Comparison of ENCODE assay signal across 8 mouse cellular contexts in the genomic region with DNA sequence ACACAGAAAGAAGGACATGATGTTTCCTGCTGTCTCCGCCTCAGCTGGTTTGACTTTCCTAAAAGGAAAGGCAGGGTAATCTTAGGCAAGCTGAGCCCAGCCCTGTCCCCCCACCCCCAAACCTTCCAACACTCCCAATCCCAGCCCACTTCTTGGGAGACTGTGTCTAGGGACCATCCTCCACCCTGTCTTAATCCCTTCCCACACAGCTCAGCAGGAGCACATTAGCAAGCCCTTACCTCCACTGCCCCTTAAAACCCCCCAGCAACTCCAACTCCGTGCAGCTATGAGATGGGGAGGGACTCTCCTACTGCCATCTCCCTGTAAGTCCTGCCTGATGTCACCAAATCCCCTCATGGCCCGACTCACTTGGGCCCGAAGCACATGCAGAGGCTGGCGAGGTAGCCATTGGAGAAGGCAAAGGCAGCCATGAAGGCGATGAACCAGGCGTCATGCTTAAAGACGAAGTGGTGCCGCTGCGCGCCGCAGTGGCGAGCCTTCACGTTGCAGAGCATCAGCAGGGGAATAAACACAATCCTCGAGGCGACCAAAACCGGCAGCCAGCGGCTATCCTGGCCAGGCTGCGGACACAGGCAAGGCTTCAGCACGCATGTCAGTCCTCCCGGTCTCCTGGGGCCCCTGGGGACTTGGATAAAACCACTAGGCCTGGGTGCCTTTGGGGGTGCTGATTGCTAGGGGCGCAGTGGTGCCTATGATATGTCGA. TPM values are rescaled to one million over a fixed set of nuclear protein-coding genes. Genes with fewer than 3 reads are reported as not detected.
DNase-seq lines count a peak whose midpoint lies in the region; ATAC-seq lines count a peak whose summit lies in the region.

No protein-coding gene starts in this region.

- H3K27me3 ChIP-seq in neural tube, embryonic 11.5 days (ENCODE audit: control insufficient read depth, insufficient read depth, low read length), result no peaks in the 10 kb centered on the region
- H3K27me3 ChIP-seq in limb, embryonic 13.5 days, result no peaks in the 10 kb centered on the region
- H3K27me3 ChIP-seq in stomach, embryonic 16.5 days (ENCODE audit: control insufficient read depth, insufficient read depth, low read length), result no peaks in the 10 kb centered on the region

- H3K9ac ChIP-seq in neural tube, embryonic 11.5 days (ENCODE audit: low read length), result no peak overlapping the region
- 0 out of 2 replicates have a peak overlapping the region, but pooled peaks have one; percentile 45 for H3K9ac ChIP-seq in limb, embryonic 13.5 days
- peak overlapping the region; percentile 43; the same call in 1 of the 2 replicates for H3K9ac ChIP-seq in stomach, embryonic 16.5 days (ENCODE audit: low read length)

- H3K9me3 ChIP-seq in neural tube, embryonic 11.5 days (ENCODE audit: control insufficient read depth, low read length), result no peaks in the 10 kb centered on the region
- H3K9me3 ChIP-seq in limb, embryonic 13.5 days, result 0 out of 2 replicates have a peak, but pooled peaks cover 3% of the 10 kb centered on the region
- no peaks in the 10 kb centered on the region for H3K9me3 ChIP-seq in stomach, embryonic 16.5 days (replicated peaks; ENCODE audit: control insufficient read depth, low read length)

- 76% methylated on average over 23 of the region's 23 CpGs for WGBS in neural tube, embryonic 11.5 days
- 74% methylated on average over 23 of the region's 23 CpGs for WGBS in limb, embryonic 13.5 days
- WGBS in stomach, embryonic 16.5 days, result 73% methylated on average over 23 of the region's 23 CpGs

- peak; percentile 26 for DNase-seq in embryo, embryonic 11 days
- no peak for DNase-seq in embryo, embryonic 9.5 days (ENCODE audit: extremely low spot score)
- DNase-seq in neural tube, embryonic 11.5 days (ENCODE audit: low spot score), result no peak
- DNase-seq in neural tube, embryonic 10.5 days (ENCODE audit: extremely low spot score, low spot score), result no peak
- no peak for DNase-seq in frontal cortex, postnatal 36 days (ENCODE audit: low spot score in 2 of 2)
- no peak for DNase-seq in left cerebral cortex, postnatal 36 days (ENCODE audit: low spot score in 2 of 2)

- H3K4me3 ChIP-seq in neural tube, embryonic 11.5 days (ENCODE audit: low read depth, low read length), result no peak overlapping the region
- no peak overlapping the region for H3K4me3 ChIP-seq in limb, embryonic 13.5 days
- no peak overlapping the region for H3K4me3 ChIP-seq in stomach, embryonic 16.5 days (replicated peaks; ENCODE audit: low read length)

- no peak overlapping the region for H3K4me2 ChIP-seq in neural tube, embryonic 11.5 days (ENCODE audit: low read depth)
- H3K4me2 ChIP-seq in limb, embryonic 13.5 days (replicated peaks), result no peak overlapping the region
- H3K4me2 ChIP-seq in stomach, embryonic 16.5 days (ENCODE audit: low read depth, low read length), result no peak overlapping the region

- peaks cover 8% of the 10 kb centered on the region; the same call in 1 of the 2 replicates for H3K4me1 ChIP-seq in neural tube, embryonic 11.5 days (ENCODE audit: control insufficient read depth, insufficient read depth, low read length)
- peaks cover 41% of the 10 kb centered on the region for H3K4me1 ChIP-seq in limb, embryonic 13.5 days
- H3K4me1 ChIP-seq in stomach, embryonic 16.5 days (ENCODE audit: control insufficient read depth, insufficient read depth, low read length), result peaks cover 27% of the 10 kb centered on the region

- intact Hi-C loops in left cerebral cortex, postnatal 36 days (cut with DNase I), result loop anchor here (2.0 to 5.0 kb wide), 3 partner anchors 43 to 131 kb away; no protein-coding TSS in a partner anchor

- H3K36me3 ChIP-seq in neural tube, embryonic 11.5 days (ENCODE audit: control insufficient read depth, insufficient read depth, low read length), result no peaks in the 10 kb centered on the region
- H3K36me3 ChIP-seq in limb, embryonic 13.5 days, result peaks cover 38% of the 10 kb centered on the region
- H3K36me3 ChIP-seq in stomach, embryonic 16.5 days (ENCODE audit: control insufficient read depth, insufficient read depth, low read length), result peaks cover 7% of the 10 kb centered on the region; the same call in 1 of the 2 replicates

- H3K27ac ChIP-seq in neural tube, embryonic 11.5 days (ENCODE audit: low read depth, low read length), result peak overlapping the region; percentile 34; the same call in 1 of the 2 replicates
- H3K27ac ChIP-seq in limb, embryonic 13.5 days, result peak overlapping the region; percentile 74; the same call in 1 of the 2 replicates
- peak overlapping the region; percentile 90 for H3K27ac ChIP-seq in stomach, embryonic 16.5 days (ENCODE audit: low read length)

- no peak for ATAC-seq in neural tube, embryonic 11.5 days (ENCODE audit: insufficient read depth, low FRiP score, low TSS enrichment)
- no peak for ATAC-seq in limb, embryonic 13.5 days (ENCODE audit: low FRiP score, low read depth)
- ATAC-seq in stomach, embryonic 16.5 days (ENCODE audit: insufficient read depth, low FRiP score), result no peak

RNA-seq across cellular contexts. Expression of gene Hsp90ab1, which starts 12.8 kb away (rescaled TPM):
- polyA plus RNA-seq in neural tube, embryonic 11.5 days (2014; fragmentation: Nextera tagmentation; extraction: Ambion mirVana), result 1,725 and 1,823 TPM in 2 replicates
- 1,635 and 1,682 TPM in 2 replicates for polyA plus RNA-seq in limb, embryonic 13.5 days (2015; fragmentation: Nextera tagmentation; extraction: Ambion mirVana)
- 1,400 and 1,468 TPM in 2 replicates for polyA plus RNA-seq in stomach, embryonic 16.5 days (2015; fragmentation: Nextera tagmentation; extraction: Ambion mirVana)
- 1,000 to 10,000 TPM; 1,413 to 1,526 TPM for total RNA-seq in left cerebral cortex, postnatal 36 days (2021)

RNA-seq across cellular contexts. Expression of gene Slc29a1, which starts 13.5 kb away (rescaled TPM):
- polyA plus RNA-seq in neural tube, embryonic 11.5 days (2014; fragmentation: Nextera tagmentation; extraction: Ambion mirVana), result 44.1 and 48.7 TPM in 2 replicates
- 74.0 and 83.4 TPM in 2 replicates for polyA plus RNA-seq in limb, embryonic 13.5 days (2015; fragmentation: Nextera tagmentation; extraction: Ambion mirVana)
- 85.3 and 90.0 TPM in 2 replicates for polyA plus RNA-seq in stomach, embryonic 16.5 days (2015; fragmentation: Nextera tagmentation; extraction: Ambion mirVana)
- total RNA-seq in left cerebral cortex, postnatal 36 days (2021), result 10 to 100 TPM; 17.1 to 23.2 TPM

RNA-seq across cellular contexts. Expression of gene Mymx, which starts 16.0 kb away (rescaled TPM):
- 4.8 and 5.3 TPM in 2 replicates for polyA plus RNA-seq in neural tube, embryonic 11.5 days (2014; fragmentation: Nextera tagmentation; extraction: Ambion mirVana)
- 26.5 and 26.7 TPM in 2 replicates for polyA plus RNA-seq in limb, embryonic 13.5 days (2015; fragmentation: Nextera tagmentation; extraction: Ambion mirVana)
- polyA plus RNA-seq in stomach, embryonic 16.5 days (2015; fragmentation: Nextera tagmentation; extraction: Ambion mirVana), result 0.67 and 3.5 TPM in 2 replicates
- not detected for total RNA-seq in left cerebral cortex, postnatal 36 days (2021)

RNA-seq across cellular contexts. Expression of gene Slc35b2, which starts 22.2 kb away (rescaled TPM):
- polyA plus RNA-seq in neural tube, embryonic 11.5 days (2014; fragmentation: Nextera tagmentation; extraction: Ambion mirVana), result 101 and 106 TPM in 2 replicates
- 114 and 127 TPM in 2 replicates for polyA plus RNA-seq in limb, embryonic 13.5 days (2015; fragmentation: Nextera tagmentation; extraction: Ambion mirVana)
- polyA plus RNA-seq in stomach, embryonic 16.5 days (2015; fragmentation: Nextera tagmentation; extraction: Ambion mirVana), result 115 and 117 TPM in 2 replicates
- total RNA-seq in left cerebral cortex, postnatal 36 days (2021), result 10 to 100 TPM; 24.7 to 33.0 TPM

RNA-seq across cellular contexts. Expression of gene Nfkbie, which starts 30.4 kb away (rescaled TPM):
- 6.9 and 7.0 TPM in 2 replicates for polyA plus RNA-seq in neural tube, embryonic 11.5 days (2014; fragmentation: Nextera tagmentation; extraction: Ambion mirVana)
- 6.2 and 6.3 TPM in 2 replicates for polyA plus RNA-seq in limb, embryonic 13.5 days (2015; fragmentation: Nextera tagmentation; extraction: Ambion mirVana)
- polyA plus RNA-seq in stomach, embryonic 16.5 days (2015; fragmentation: Nextera tagmentation; extraction: Ambion mirVana), result 4.2 and 4.4 TPM in 2 replicates
- total RNA-seq in left cerebral cortex, postnatal 36 days (2021), result 1 to 10 TPM; 1.7 to 2.7 TPM

Comparison
In these comparisons a context has a peak if more than half of its experiments do, and no peak if none do; other contexts are left out.
1. H3K27ac ChIP-seq: peak in every context shown above with its lines; median percentile 90 in stomach, embryonic 16.5 days; 74 in limb, embryonic 13.5 days; 34 in neural tube, embryonic 11.5 days.